Mouse (Mus musculus): ENCODE results near the gene Agpat4. TPM values are rescaled to one million over a fixed set of nuclear protein-coding genes. Genes with fewer than 3 reads are reported as not detected.

Agpat4 gene
- polyA plus RNA-seq, 1 experiment from 2014 or later = 31.6 TPM

GRCm38 (mm10) chr17:12127056-12127455, 8.6 kb downstream of the Agpat4 start:
- H3K36me3 ChIP-seq = peaks cover 82% of the 10 kb centered on the region
- WGBS (ENCODE audit: insufficient replicate concordance) = 72% methylated on average over 4 of the region's 4 CpGs

DNA sequence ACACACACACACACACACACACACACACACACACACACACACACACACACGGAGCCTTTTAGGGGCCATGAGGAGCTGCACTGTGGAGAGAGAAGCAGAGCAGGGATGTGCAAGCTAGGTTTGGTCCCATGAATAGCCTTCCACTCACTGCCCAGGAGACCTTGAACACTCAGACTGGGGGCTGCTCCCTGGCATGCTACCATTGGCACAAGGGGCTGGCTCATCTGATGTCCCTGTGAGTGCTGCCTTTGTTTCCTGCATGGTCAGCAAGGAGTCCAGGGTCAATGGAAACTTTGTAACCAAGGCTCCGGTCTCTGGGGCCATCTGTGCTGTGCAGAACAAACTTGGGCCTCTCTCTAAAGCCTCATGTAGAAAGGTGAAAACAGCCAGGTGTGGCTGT, 10.5 kb downstream of the Agpat4 start:
- Histone ChIP-seq H3K27ac (no peak overlapping the region; the same call in 1 of the 2 replicates), H3K9me3 (replicated peaks) (no peaks in the 10 kb centered on the region; the same call in 1 of the 2 replicates), H3K27me3 (replicated peaks) (no peaks in the 10 kb centered on the region), H3K4me3 (no peak overlapping the region), H3K4me1 (peaks cover 60% of the 10 kb centered on the region), H3K9ac (no peak overlapping the region), H3K4me2 (no peak overlapping the region), H3K36me3 (peaks cover 96% of the 10 kb centered on the region)
- 96% methylated on average over 2 of the region's 2 CpGs for WGBS (ENCODE audit: insufficient replicate concordance)
- no peak for ATAC-seq

More at GRCm38 (mm10) chr17:12127056-12127455, 8.6 kb downstream of the Agpat4 start:
- no peak overlapping the region for H3K4me2 ChIP-seq
- no peak overlapping the region for H3K9ac ChIP-seq
- H3K4me3 ChIP-seq = no peak overlapping the region
- no peak overlapping the region for H3K27ac ChIP-seq
- ATAC-seq = no peak
- H3K4me1 ChIP-seq = peaks cover 64% of the 10 kb centered on the region
- no peaks in the 10 kb centered on the region for H3K27me3 ChIP-seq (replicated peaks)
- H3K9me3 ChIP-seq (replicated peaks) = no peaks in the 10 kb centered on the region; the same call in 1 of the 2 replicates

- no peak overlapping the region for H3K27ac ChIP-seq
- H3K4me3 ChIP-seq = no peak overlapping the region
- H3K9ac ChIP-seq = peak overlapping the region; percentile 35; the same call in 1 of the 2 replicates
- no peak for ATAC-seq
- no peak overlapping the region for H3K4me2 ChIP-seq
- no peaks in the 10 kb centered on the region for H3K27me3 ChIP-seq (replicated peaks)
- 86% methylated on average over 5 of the region's 5 CpGs for WGBS (ENCODE audit: insufficient replicate concordance)
- no peaks in the 10 kb centered on the region for H3K9me3 ChIP-seq (replicated peaks)
- H3K36me3 ChIP-seq = peaks cover 93% of the 10 kb centered on the region
- H3K4me1 ChIP-seq = peaks cover 40% of the 10 kb centered on the region
Measured at GRCm38 (mm10) chr17:12131171-12131570, 12.7 kb downstream of the Agpat4 start.

DNA sequence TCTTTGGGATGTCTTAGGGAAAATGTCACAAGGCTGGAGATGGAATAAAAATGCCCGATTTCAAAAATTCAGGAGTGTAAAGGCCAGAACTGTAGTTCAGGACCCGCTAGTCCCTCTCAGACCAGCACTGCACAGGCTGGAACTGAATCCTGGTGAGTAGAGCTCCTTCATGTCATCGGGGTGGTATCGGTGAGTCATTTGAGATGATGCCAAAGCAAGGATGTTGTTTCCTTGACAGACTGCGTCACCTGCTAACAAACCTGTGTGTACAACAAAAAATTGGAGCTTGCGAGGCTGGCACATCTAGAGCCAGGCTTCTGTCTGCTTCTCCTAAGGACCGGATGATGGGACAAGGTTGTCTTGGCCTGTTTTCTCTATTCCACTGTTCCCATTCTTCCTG, 13.1 kb downstream of the Agpat4 start:
- H3K4me1 ChIP-seq = peaks cover 36% of the 10 kb centered on the region
- H3K9ac ChIP-seq = peak overlapping the region; percentile 35; the same call in 1 of the 2 replicates
- WGBS (ENCODE audit: insufficient replicate concordance) = 88% methylated on average over 7 of the region's 7 CpGs
- no peak for ATAC-seq
- H3K9me3 ChIP-seq (replicated peaks) = no peaks in the 10 kb centered on the region
- H3K36me3 ChIP-seq = peaks cover 91% of the 10 kb centered on the region
- H3K4me2 ChIP-seq = no peak overlapping the region
- no peak overlapping the region for H3K27ac ChIP-seq
- no peak overlapping the region for H3K4me3 ChIP-seq
- no peaks in the 10 kb centered on the region for H3K27me3 ChIP-seq (replicated peaks)

- no peak overlapping the region for H3K27ac ChIP-seq
- no peak overlapping the region for H3K9ac ChIP-seq
- ATAC-seq = peak; percentile 63
- no peaks in the 10 kb centered on the region for H3K27me3 ChIP-seq (replicated peaks)
- no peak overlapping the region for H3K4me3 ChIP-seq
- H3K4me1 ChIP-seq = peaks cover 29% of the 10 kb centered on the region
- 92% methylated on average over 3 of the region's 3 CpGs for WGBS (ENCODE audit: insufficient replicate concordance)
- H3K9me3 ChIP-seq (replicated peaks) = no peaks in the 10 kb centered on the region
- H3K36me3 ChIP-seq = peaks cover 82% of the 10 kb centered on the region
- no peak overlapping the region for H3K4me2 ChIP-seq
Measured at GRCm38 (mm10) chr17:12132904-12133303, 14.4 kb downstream of the Agpat4 start.

- Histone ChIP-seq H3K4me3 (no peak overlapping the region), H3K9me3 (replicated peaks) (no peaks in the 10 kb centered on the region), H3K27me3 (replicated peaks) (no peaks in the 10 kb centered on the region), H3K27ac (no peak overlapping the region), H3K4me1 (peaks cover 28% of the 10 kb centered on the region), H3K9ac (no peak overlapping the region), H3K4me2 (no peak overlapping the region), H3K36me3 (peaks cover 79% of the 10 kb centered on the region)
- WGBS (ENCODE audit: insufficient replicate concordance) = 91% methylated on average over 8 of the region's 8 CpGs
- ATAC-seq = no peak
Measured at GRCm38 (mm10) chr17:12133985-12134384, 15.5 kb downstream of the Agpat4 start.

GRCm38 (mm10) chr17:12134975-12135633, 16.6 kb downstream of the Agpat4 start:
- Histone ChIP-seq H3K27ac (no peak overlapping the region), H3K9ac (no peak overlapping the region), H3K36me3 (peaks cover 80% of the 10 kb centered on the region), H3K4me1 (peaks cover 28% of the 10 kb centered on the region), H3K27me3 (replicated peaks) (no peaks in the 10 kb centered on the region), H3K9me3 (replicated peaks) (no peaks in the 10 kb centered on the region), H3K4me3 (no peak overlapping the region), H3K4me2 (no peak overlapping the region)
- no peak for ATAC-seq
- WGBS (ENCODE audit: insufficient replicate concordance) = 68% methylated on average over 12 of the region's 12 CpGs

DNA sequence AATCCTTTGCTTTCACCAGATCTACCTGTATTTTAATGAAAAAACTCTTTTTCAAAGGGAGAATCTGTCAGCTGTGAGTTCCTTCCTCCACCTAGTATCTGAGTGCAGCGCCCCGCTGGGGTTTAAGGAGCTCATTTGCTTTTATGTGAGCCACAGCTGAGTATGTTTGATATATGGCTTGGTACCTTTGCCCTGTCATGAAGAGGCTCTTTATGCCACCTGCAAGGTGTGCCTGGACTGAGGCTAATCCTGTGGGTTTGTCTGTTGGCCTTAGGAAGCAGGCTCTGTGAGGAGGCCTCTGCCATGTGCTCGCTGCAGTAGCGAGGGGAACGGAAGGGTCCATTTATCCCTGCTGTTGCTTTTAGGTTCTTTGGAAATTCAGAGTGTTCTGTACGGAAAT, 19.9 kb downstream of the Agpat4 start:
- no peak overlapping the region for H3K4me3 ChIP-seq
- H3K27me3 ChIP-seq (replicated peaks) = no peaks in the 10 kb centered on the region
- no peak overlapping the region for H3K9ac ChIP-seq
- peaks cover 22% of the 10 kb centered on the region for H3K4me1 ChIP-seq
- no peak for ATAC-seq
- H3K4me2 ChIP-seq = no peak overlapping the region
- H3K9me3 ChIP-seq (replicated peaks) = no peaks in the 10 kb centered on the region
- 93% methylated on average over 6 of the region's 6 CpGs for WGBS (ENCODE audit: insufficient replicate concordance)
- H3K27ac ChIP-seq = no peak overlapping the region
- H3K36me3 ChIP-seq = peaks cover 57% of the 10 kb centered on the region

GRCm38 (mm10) chr17:12143948-12144364, 25.5 kb downstream of the Agpat4 start:
- no peaks in the 10 kb centered on the region for H3K27me3 ChIP-seq (replicated peaks)
- 93% methylated on average over 5 of the region's 5 CpGs for WGBS (ENCODE audit: insufficient replicate concordance)
- peaks cover 34% of the 10 kb centered on the region for H3K36me3 ChIP-seq
- H3K4me1 ChIP-seq = peaks cover 52% of the 10 kb centered on the region
- H3K4me3 ChIP-seq = no peak overlapping the region
- H3K9ac ChIP-seq = no peak overlapping the region
- 0 out of 2 replicates have a peak overlapping the region, but pooled peaks have one; percentile 2 for H3K27ac ChIP-seq
- H3K4me2 ChIP-seq = no peak overlapping the region
- H3K9me3 ChIP-seq (replicated peaks) = no peaks in the 10 kb centered on the region
- no peak for ATAC-seq

DNA sequence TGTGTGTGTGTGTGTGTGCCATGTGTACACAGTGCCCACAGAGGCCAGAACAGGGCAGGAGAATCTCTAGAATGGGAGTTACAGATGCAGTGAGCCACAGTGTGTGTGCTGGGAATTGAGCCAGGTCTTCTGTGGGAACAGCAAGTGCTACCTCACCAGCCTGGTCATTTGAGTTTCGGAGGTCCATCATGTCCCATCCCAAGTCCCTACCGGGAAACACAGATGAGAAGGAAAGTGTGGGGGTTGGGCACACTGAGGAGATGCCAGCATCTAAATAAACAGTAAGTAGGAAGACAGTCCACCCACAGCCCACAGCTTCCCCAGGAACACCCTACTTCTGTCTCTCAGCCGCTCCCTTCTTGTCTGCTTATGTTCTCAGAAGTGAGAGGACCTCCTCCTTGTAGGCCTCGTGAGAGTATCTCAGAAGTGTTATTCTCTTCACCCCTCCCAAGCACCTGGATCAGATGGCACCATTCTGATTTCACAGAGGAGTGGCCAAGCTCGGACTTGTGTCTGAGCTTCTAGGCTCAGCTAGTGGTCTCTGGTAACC, 27.7 kb downstream of the Agpat4 start:
- Histone ChIP-seq H3K4me2 (no peak overlapping the region), H3K9me3 (replicated peaks) (no peaks in the 10 kb centered on the region), H3K36me3 (peaks cover 31% of the 10 kb centered on the region), H3K4me3 (no peak overlapping the region), H3K4me1 (peaks cover 57% of the 10 kb centered on the region), H3K9ac (0 out of 2 replicates have a peak overlapping the region, but pooled peaks have one; percentile 18), H3K27ac (0 out of 2 replicates have a peak overlapping the region, but pooled peaks have one; percentile 41), H3K27me3 (replicated peaks) (no peaks in the 10 kb centered on the region)
- WGBS (ENCODE audit: insufficient replicate concordance) = 73% methylated on average over 5 of the region's 5 CpGs
- no peak for ATAC-seq

- H3K9ac ChIP-seq = no peak overlapping the region
- H3K4me2 ChIP-seq = no peak overlapping the region
- no peaks in the 10 kb centered on the region for H3K9me3 ChIP-seq (replicated peaks)
- H3K4me3 ChIP-seq = no peak overlapping the region
- H3K36me3 ChIP-seq = peaks cover 47% of the 10 kb centered on the region
- ATAC-seq = no peak
- peak overlapping the region; percentile 61; the same call in 1 of the 2 replicates for H3K27ac ChIP-seq
- WGBS (ENCODE audit: insufficient replicate concordance) = 79% methylated on average over 4 of the region's 4 CpGs
- peaks cover 57% of the 10 kb centered on the region for H3K4me1 ChIP-seq
- no peaks in the 10 kb centered on the region for H3K27me3 ChIP-seq (replicated peaks)
Measured at GRCm38 (mm10) chr17:12147830-12148229, 29.3 kb downstream of the Agpat4 start.

DNA sequence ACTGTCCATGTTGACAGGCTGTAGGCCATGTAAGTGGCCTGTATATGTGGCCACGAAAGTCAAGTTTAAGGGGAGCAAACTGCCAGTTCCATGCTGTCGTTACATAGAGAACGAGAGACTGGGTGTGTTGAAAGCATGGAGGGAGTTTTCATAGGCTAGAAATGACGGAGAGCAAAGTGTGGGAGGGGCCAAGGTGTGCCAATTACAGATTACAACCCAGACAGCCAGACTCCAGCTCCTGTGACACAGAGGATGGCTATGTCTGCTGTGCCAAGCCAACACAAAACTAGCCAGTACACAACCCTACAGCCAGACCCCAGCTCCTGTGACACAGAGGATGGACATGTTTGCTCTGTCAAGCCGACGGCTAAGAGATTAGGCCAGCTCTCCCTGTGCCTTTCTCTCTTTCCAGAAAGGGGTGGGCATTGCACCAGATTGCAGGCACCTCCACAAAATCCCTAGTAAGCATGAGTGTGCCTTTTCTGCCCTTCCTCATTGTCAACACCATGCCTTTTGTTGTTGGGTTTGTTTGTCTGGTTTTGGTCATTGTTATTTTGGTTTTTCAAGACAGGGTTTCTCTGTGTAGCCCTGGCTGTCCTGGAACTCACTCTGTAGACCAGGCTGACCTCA, 30.8 kb downstream of the Agpat4 start:
- 68% methylated on average over 6 of the region's 6 CpGs for WGBS (ENCODE audit: insufficient replicate concordance)
- H3K4me1 ChIP-seq = peaks cover 47% of the 10 kb centered on the region
- no peak overlapping the region for H3K9ac ChIP-seq
- ATAC-seq = peak; percentile 82
- H3K9me3 ChIP-seq (replicated peaks) = no peaks in the 10 kb centered on the region
- peak overlapping the region; percentile 71 for H3K27ac ChIP-seq
- peaks cover 62% of the 10 kb centered on the region for H3K36me3 ChIP-seq
- no peaks in the 10 kb centered on the region for H3K27me3 ChIP-seq (replicated peaks)
- H3K4me3 ChIP-seq = no peak overlapping the region
- no peak overlapping the region for H3K4me2 ChIP-seq
